Comparison of ENCODE assay signal across 14 mouse cellular contexts in the genomic region with DNA sequence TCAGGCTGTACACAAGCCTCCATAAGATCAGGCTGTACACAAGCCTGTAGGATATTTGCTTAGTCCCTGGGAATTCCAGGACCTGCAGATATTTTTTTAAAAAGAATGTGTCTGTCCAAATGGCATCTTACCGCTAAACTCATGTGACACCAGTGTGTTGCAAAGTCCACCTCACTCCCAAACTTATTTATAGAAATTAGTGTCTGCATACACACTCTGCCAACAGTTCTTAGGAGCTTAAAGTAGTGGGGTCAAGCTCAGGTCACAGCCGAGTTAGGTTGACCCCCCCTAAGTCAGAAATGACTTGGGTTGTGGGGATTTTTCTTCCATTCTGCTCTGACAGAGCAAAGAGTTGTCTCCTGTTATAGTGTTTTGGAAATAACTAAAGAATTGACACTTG.
"Had no signal": no experiment of that assay in that cellular context is flagged by ENCODE, and none has a peak within 500 bp of the region (broad histone marks: within the 10 kb centered on the region; RNA-seq: fewer than 3 reads in every experiment).

No protein-coding gene starts in this region.

- H3K9ac ChIP-seq: liver, embryonic 13.5 days had no signal

- H3K36me3 ChIP-seq: liver, embryonic 13.5 days had no signal

- H3K27me3 ChIP-seq: liver, embryonic 13.5 days had no signal

- DNase-seq: kidney, postnatal 25 days; layer of hippocampus, postnatal 36 days; liver, embryonic 13.5 days; lung, adult 2 months; lung, postnatal 14 days; lung, postnatal 4 days; midbrain, embryonic 14.5 days; thymus, adult 2 months; thymus, postnatal 14 days; thymus, postnatal 4 days had no signal

- H3K27ac ChIP-seq: kidney, postnatal 0 days; left cerebral cortex, adult 2 months; liver, embryonic 13.5 days; stomach, postnatal 0 days had no signal

- H3K9me3 ChIP-seq: liver, embryonic 13.5 days had no signal

- H3K4me2 ChIP-seq: liver, embryonic 13.5 days; midbrain, embryonic 11.5 days had no signal

- H3K4me3 ChIP-seq: left cerebral cortex, adult 2 months; liver, embryonic 13.5 days had no signal
